Mouse (Mus musculus): Measurements from ENCODE around the gene Igf1.

The Igf1 gene

GRCm38 (mm10) chr10:87858013-87858806, at the start of gene Igf1:
Igf1 (plus strand) TSS chr10:87858265.
- DNase-seq (ENCODE audit: low read depth, low spot score) = no peak

- DNase-seq (ENCODE audit: low read depth, low spot score) = no peak
Measured at GRCm38 (mm10) chr10:87812157-87813072, 45.6 kb upstream of the Igf1 start.

GRCm38 (mm10) chr10:87813073-87813590, 44.9 kb upstream of the Igf1 start:
- no peak for DNase-seq (ENCODE audit: low read depth, low spot score)

GRCm38 (mm10) chr10:87816861-87817260, 41.2 kb upstream of the Igf1 start:
- DNase-seq (ENCODE audit: low read depth, low spot score) = no peak

GRCm38 (mm10) chr10:87817786-87818185, 40.3 kb upstream of the Igf1 start:
- DNase-seq (ENCODE audit: low read depth, low spot score) = no peak

- no peak for DNase-seq (ENCODE audit: low read depth, low spot score)
Measured at GRCm38 (mm10) chr10:87821906-87822305, 36.2 kb upstream of the Igf1 start.

- DNase-seq (ENCODE audit: low read depth, low spot score) = no peak
Measured at GRCm38 (mm10) chr10:87830012-87830411, 28.1 kb upstream of the Igf1 start.

GRCm38 (mm10) chr10:87830639-87831038, 27.4 kb upstream of the Igf1 start:
- DNase-seq (ENCODE audit: low read depth, low spot score) = no peak

- no peak for DNase-seq (ENCODE audit: low read depth, low spot score)
Measured at GRCm38 (mm10) chr10:87832101-87832500, 26.0 kb upstream of the Igf1 start.

GRCm38 (mm10) chr10:87839454-87839853, 18.6 kb upstream of the Igf1 start:
- DNase-seq (ENCODE audit: low read depth, low spot score) = no peak

GRCm38 (mm10) chr10:87842501-87842900, 15.6 kb upstream of the Igf1 start:
- no peak for DNase-seq (ENCODE audit: low read depth, low spot score)

GRCm38 (mm10) chr10:87844917-87845552, 13.0 kb upstream of the Igf1 start:
- no peak for DNase-seq (ENCODE audit: low read depth, low spot score)

GRCm38 (mm10) chr10:87847882-87848281, 10.2 kb upstream of the Igf1 start:
- no peak for DNase-seq (ENCODE audit: low read depth, low spot score)

GRCm38 (mm10) chr10:87848419-87848818, 9.6 kb upstream of the Igf1 start:
- no peak for DNase-seq (ENCODE audit: low read depth, low spot score)

- no peak for DNase-seq (ENCODE audit: low read depth, low spot score)
Measured at GRCm38 (mm10) chr10:87851492-87851891, 6.6 kb upstream of the Igf1 start.

GRCm38 (mm10) chr10:87854408-87854807, 3.7 kb upstream of the Igf1 start:
- DNase-seq (ENCODE audit: low read depth, low spot score) = no peak

- DNase-seq (ENCODE audit: low read depth, low spot score) = no peak
Measured at GRCm38 (mm10) chr10:87855423-87856122, 2.5 kb upstream of the Igf1 start.

- DNase-seq (ENCODE audit: low read depth, low spot score) = no peak
Measured at GRCm38 (mm10) chr10:87857215-87857955, 680 bp upstream of the Igf1 start.

- DNase-seq (ENCODE audit: low read depth, low spot score) = no peak
Measured at GRCm38 (mm10) chr10:87858939-87859338, 874 bp downstream of the Igf1 start.

GRCm38 (mm10) chr10:87859453-87859852, 1.4 kb downstream of the Igf1 start:
- no peak for DNase-seq (ENCODE audit: low read depth, low spot score)
